Mouse (Mus musculus) CH12F3 (cell line): Measurements from ENCODE around the gene Mfsd6.

Source experiments
- in situ Hi-C: fragments of 300-500 bp; cut with MboI; formaldehyde crosslinking; loops from 2 replicates; pipeline ENCODE4 v1.14.3; 2020; ENCODE audit warnings: low sequenced_read_pairs

Mfsd6 gene

GRCm38 (mm10) chr1:52727056-52727900, at the start of gene Mfsd6:
Mfsd6 (minus strand) TSS chr1:52727462.
- in situ Hi-C loops: no loop called here

GRCm38 (mm10) chr1:52765176-52766111, 38.2 kb upstream of the Mfsd6 start:
- in situ Hi-C loops: no loop called here

GRCm38 (mm10) chr1:52763894-52764809, 36.9 kb upstream of the Mfsd6 start:
- in situ Hi-C loops: no loop called here

GRCm38 (mm10) chr1:52758174-52758573, 30.9 kb upstream of the Mfsd6 start:
- in situ Hi-C loops: no loop called here

- in situ Hi-C loops: no loop called here
Observed at GRCm38 (mm10) chr1:52754331-52754730, 27.1 kb upstream of the Mfsd6 start.

GRCm38 (mm10) chr1:52753828-52754227, 26.6 kb upstream of the Mfsd6 start:
- in situ Hi-C loops: no loop called here

- in situ Hi-C loops: no loop called here
Observed at GRCm38 (mm10) chr1:52752706-52753105, 25.4 kb upstream of the Mfsd6 start.

GRCm38 (mm10) chr1:52751634-52752033, 24.4 kb upstream of the Mfsd6 start:
- in situ Hi-C loops: no loop called here

GRCm38 (mm10) chr1:52749978-52750377, 22.7 kb upstream of the Mfsd6 start:
- in situ Hi-C loops: no loop called here

- in situ Hi-C loops: no loop called here
Observed at GRCm38 (mm10) chr1:52748260-52748659, 21.0 kb upstream of the Mfsd6 start.

GRCm38 (mm10) chr1:52742567-52742966, 15.3 kb upstream of the Mfsd6 start:
- in situ Hi-C loops: no loop called here

- in situ Hi-C loops: no loop called here
Observed at GRCm38 (mm10) chr1:52734208-52734607, 6.9 kb upstream of the Mfsd6 start.

- in situ Hi-C loops: no loop called here
Observed at GRCm38 (mm10) chr1:52730258-52730657, 3.0 kb upstream of the Mfsd6 start.

- in situ Hi-C loops: no loop called here
Observed at GRCm38 (mm10) chr1:52728857-52729489, 1.7 kb upstream of the Mfsd6 start.

GRCm38 (mm10) chr1:52726371-52727055, 749 bp downstream of the Mfsd6 start:
- in situ Hi-C loops: no loop called here

- in situ Hi-C loops: no loop called here
Observed at GRCm38 (mm10) chr1:52722586-52722985, 4.7 kb downstream of the Mfsd6 start.

- in situ Hi-C loops: no loop called here
Observed at GRCm38 (mm10) chr1:52719096-52719495, 8.2 kb downstream of the Mfsd6 start.

GRCm38 (mm10) chr1:52718068-52718748, 9.1 kb downstream of the Mfsd6 start:
- in situ Hi-C loops: no loop called here

- in situ Hi-C loops: no loop called here
Observed at GRCm38 (mm10) chr1:52714451-52714850, 12.8 kb downstream of the Mfsd6 start.
